Mouse (Mus musculus): ENCODE data around the gene Tspan32. TPM values are rescaled to one million over a fixed set of nuclear protein-coding genes. Genes with fewer than 3 reads are reported as not detected.

Gene Tspan32
- polyA plus RNA-seq, 1 experiment from 2014 or later = 4.6 TPM

DNA sequence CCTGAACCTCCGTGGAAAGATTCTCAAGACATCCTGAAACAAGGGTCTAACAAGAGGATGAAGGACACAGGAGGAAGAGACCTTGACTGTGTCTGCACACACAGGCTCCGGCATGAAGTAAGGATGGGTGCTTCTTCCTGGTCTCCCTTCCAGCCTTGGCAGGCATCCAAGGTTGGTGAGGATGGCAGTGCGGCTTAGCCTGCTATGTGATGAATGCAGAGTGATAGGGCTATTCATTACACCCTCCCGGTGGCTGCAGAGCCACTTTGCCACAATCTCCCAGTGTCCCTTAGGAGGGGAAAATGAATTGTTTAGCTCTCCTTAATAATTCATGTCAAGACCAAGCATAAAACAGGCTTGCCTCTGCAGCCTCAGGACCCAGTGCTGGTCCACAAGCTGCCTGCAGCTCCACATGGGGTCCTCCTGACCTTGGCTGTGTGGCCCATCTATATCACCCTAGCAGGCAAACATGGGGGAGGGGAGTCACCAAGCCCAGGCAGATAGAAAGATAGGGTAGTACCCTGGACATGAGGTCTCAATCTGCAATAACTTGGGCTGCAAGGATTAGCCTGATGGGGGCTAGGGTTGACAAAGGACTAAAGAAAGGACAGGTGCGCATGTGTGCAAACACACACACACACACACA is 7.5 kb downstream of the Tspan32 start:
- H3K4me2 ChIP-seq (ENCODE audit: low read depth) = no peak overlapping the region
- H3K27ac ChIP-seq (ENCODE audit: low read depth, low read length) = no peak overlapping the region
- 75% methylated on average over 5 of the region's 5 CpGs for WGBS
- H3K27me3 ChIP-seq (ENCODE audit: control insufficient read depth, insufficient read depth, low read length) = no peaks in the 10 kb centered on the region
- no peaks in the 10 kb centered on the region for H3K36me3 ChIP-seq (ENCODE audit: control insufficient read depth, insufficient read depth, low read length)
- H3K9ac ChIP-seq (ENCODE audit: low read length) = no peak overlapping the region
- no peak overlapping the region for H3K4me3 ChIP-seq (ENCODE audit: low read depth, low read length)
- DNase-seq (ENCODE audit: low spot score) (no peak), ATAC-seq (ENCODE audit: insufficient read depth, low FRiP score, low TSS enrichment) (no peak)
- 0 out of 2 replicates have a peak, but pooled peaks cover 5% of the 10 kb centered on the region for H3K4me1 ChIP-seq (ENCODE audit: control insufficient read depth, insufficient read depth, low read length)
- H3K9me3 ChIP-seq (ENCODE audit: control insufficient read depth, low read length) = no peaks in the 10 kb centered on the region

GRCm38 (mm10) chr7:143013420-143014178 is 8.8 kb downstream of the Tspan32 start:
- ATAC-seq (ENCODE audit: insufficient read depth, low FRiP score, low TSS enrichment) (no peak), DNase-seq (ENCODE audit: low spot score) (no peak)
- 76% methylated on average over 8 of the region's 8 CpGs for WGBS
- Histone ChIP-seq H3K4me2 (ENCODE audit: low read depth) (no peak overlapping the region), H3K36me3 (ENCODE audit: control insufficient read depth, insufficient read depth, low read length) (no peaks in the 10 kb centered on the region), H3K9me3 (ENCODE audit: control insufficient read depth, low read length) (no peaks in the 10 kb centered on the region), H3K9ac (ENCODE audit: low read length) (no peak overlapping the region), H3K4me3 (ENCODE audit: low read depth, low read length) (no peak overlapping the region), H3K4me1 (ENCODE audit: control insufficient read depth, insufficient read depth, low read length) (0 out of 2 replicates have a peak, but pooled peaks cover 5% of the 10 kb centered on the region), H3K27me3 (ENCODE audit: control insufficient read depth, insufficient read depth, low read length) (no peaks in the 10 kb centered on the region), H3K27ac (ENCODE audit: low read depth, low read length) (no peak overlapping the region)

GRCm38 (mm10) chr7:143014862-143015659 is 10.2 kb downstream of the Tspan32 start:
- H3K4me1 ChIP-seq (ENCODE audit: control insufficient read depth, insufficient read depth, low read length) = 0 out of 2 replicates have a peak, but pooled peaks cover 5% of the 10 kb centered on the region
- H3K9ac ChIP-seq (ENCODE audit: low read length) = no peak overlapping the region
- ATAC-seq (ENCODE audit: insufficient read depth, low FRiP score, low TSS enrichment) (no peak), DNase-seq (ENCODE audit: low spot score) (no peak)
- H3K27me3 ChIP-seq (ENCODE audit: control insufficient read depth, insufficient read depth, low read length) = no peaks in the 10 kb centered on the region
- H3K27ac ChIP-seq (ENCODE audit: low read depth, low read length) = no peak overlapping the region
- WGBS = 86% methylated on average over 7 of the region's 7 CpGs
- no peaks in the 10 kb centered on the region for H3K36me3 ChIP-seq (ENCODE audit: control insufficient read depth, insufficient read depth, low read length)
- H3K4me2 ChIP-seq (ENCODE audit: low read depth) = no peak overlapping the region
- no peak overlapping the region for H3K4me3 ChIP-seq (ENCODE audit: low read depth, low read length)
- no peaks in the 10 kb centered on the region for H3K9me3 ChIP-seq (ENCODE audit: control insufficient read depth, low read length)

DNA sequence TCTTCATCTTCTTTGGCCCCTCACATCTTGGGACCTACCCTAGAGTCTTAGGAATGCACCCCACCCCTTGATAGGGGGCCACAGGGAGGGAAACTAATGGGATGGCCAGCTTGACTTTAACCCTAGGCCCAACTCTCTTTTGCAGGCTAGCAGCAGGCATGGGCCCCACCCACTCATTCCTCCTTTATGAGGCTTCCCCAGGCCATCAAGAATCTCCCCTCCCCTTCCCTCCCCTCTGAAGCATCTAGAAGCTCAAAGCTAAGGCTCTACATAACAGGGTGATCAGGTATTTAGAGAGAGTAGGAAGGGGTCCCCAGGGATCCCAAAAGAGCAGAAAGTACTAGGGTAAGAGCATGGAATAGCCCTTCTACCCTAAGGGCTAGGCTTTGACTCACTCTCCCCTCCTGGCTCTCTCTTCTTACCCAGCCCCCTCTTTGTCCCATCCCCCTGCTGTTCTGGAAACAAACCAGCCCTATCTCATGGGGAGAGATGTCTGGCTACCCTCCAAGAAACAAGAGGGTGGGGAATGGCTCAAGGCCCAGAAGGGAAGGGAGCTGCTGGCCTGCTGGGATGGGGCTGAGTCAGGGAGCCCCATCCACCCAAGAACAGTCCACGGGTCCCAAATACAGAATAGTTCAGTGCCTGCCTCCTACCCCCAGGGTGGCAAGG is 11.0 kb downstream of the Tspan32 start:
- Histone ChIP-seq H3K36me3 (ENCODE audit: control insufficient read depth, insufficient read depth, low read length) (no peaks in the 10 kb centered on the region), H3K9me3 (ENCODE audit: control insufficient read depth, low read length) (no peaks in the 10 kb centered on the region), H3K27me3 (ENCODE audit: control insufficient read depth, insufficient read depth, low read length) (no peaks in the 10 kb centered on the region), H3K4me1 (ENCODE audit: control insufficient read depth, insufficient read depth, low read length) (0 out of 2 replicates have a peak, but pooled peaks cover 5% of the 10 kb centered on the region), H3K4me2 (ENCODE audit: low read depth) (no peak overlapping the region), H3K27ac (ENCODE audit: low read depth, low read length) (no peak overlapping the region), H3K9ac (ENCODE audit: low read length) (no peak overlapping the region), H3K4me3 (ENCODE audit: low read depth, low read length) (no peak overlapping the region)
- DNase-seq (ENCODE audit: low spot score) = no peak
- ATAC-seq (ENCODE audit: insufficient read depth, low FRiP score, low TSS enrichment) = no peak
- 24% methylated on average over 1 of the region's 1 CpGs for WGBS

GRCm38 (mm10) chr7:143016424-143017142 is 11.7 kb downstream of the Tspan32 start:
- no peak overlapping the region for H3K27ac ChIP-seq (ENCODE audit: low read depth, low read length)
- ATAC-seq (ENCODE audit: insufficient read depth, low FRiP score, low TSS enrichment) (no peak), DNase-seq (ENCODE audit: low spot score) (no peak)
- H3K9ac ChIP-seq (ENCODE audit: low read length) = no peak overlapping the region
- no peak overlapping the region for H3K4me2 ChIP-seq (ENCODE audit: low read depth)
- 56% methylated on average over 9 of the region's 9 CpGs for WGBS
- H3K4me3 ChIP-seq (ENCODE audit: low read depth, low read length) = no peak overlapping the region
- H3K27me3 ChIP-seq (ENCODE audit: control insufficient read depth, insufficient read depth, low read length) = no peaks in the 10 kb centered on the region
- H3K9me3 ChIP-seq (ENCODE audit: control insufficient read depth, low read length) = no peaks in the 10 kb centered on the region
- no peaks in the 10 kb centered on the region for H3K36me3 ChIP-seq (ENCODE audit: control insufficient read depth, insufficient read depth, low read length)
- 0 out of 2 replicates have a peak, but pooled peaks cover 5% of the 10 kb centered on the region for H3K4me1 ChIP-seq (ENCODE audit: control insufficient read depth, insufficient read depth, low read length)

DNA sequence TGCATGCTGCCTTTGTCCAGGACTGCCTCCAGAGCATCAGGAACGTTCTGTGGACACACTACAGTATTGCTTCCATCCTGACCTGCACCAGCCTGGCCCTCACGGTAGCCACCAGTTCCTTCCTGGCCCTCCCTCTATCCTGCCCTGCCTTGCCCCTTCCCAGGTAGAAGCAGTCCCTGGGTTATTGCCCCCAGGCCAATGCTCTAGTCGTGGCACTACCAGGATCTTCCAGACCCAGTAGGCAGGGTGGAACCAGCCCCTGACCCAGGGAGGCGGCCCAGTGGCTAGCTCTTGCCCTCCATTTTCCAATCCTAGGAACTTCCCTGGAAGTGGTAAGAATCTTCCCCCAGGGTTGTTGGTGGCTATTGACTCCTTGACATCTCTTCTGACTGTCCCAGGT is 12.3 kb downstream of the Tspan32 start:
- no peak for DNase-seq (ENCODE audit: low spot score)
- H3K36me3 ChIP-seq (ENCODE audit: control insufficient read depth, insufficient read depth, low read length) = no peaks in the 10 kb centered on the region
- no peak overlapping the region for H3K4me3 ChIP-seq (ENCODE audit: low read depth, low read length)
- H3K4me1 ChIP-seq (ENCODE audit: control insufficient read depth, insufficient read depth, low read length) = 0 out of 2 replicates have a peak, but pooled peaks cover 3% of the 10 kb centered on the region
- no peak overlapping the region for H3K9ac ChIP-seq (ENCODE audit: low read length)
- H3K27me3 ChIP-seq (ENCODE audit: control insufficient read depth, insufficient read depth, low read length) = no peaks in the 10 kb centered on the region
- no peak for ATAC-seq (ENCODE audit: insufficient read depth, low FRiP score, low TSS enrichment)
- no peak overlapping the region for H3K4me2 ChIP-seq (ENCODE audit: low read depth)
- no peaks in the 10 kb centered on the region for H3K9me3 ChIP-seq (ENCODE audit: control insufficient read depth, low read length)
- 77% methylated on average over 4 of the region's 4 CpGs for WGBS
- H3K27ac ChIP-seq (ENCODE audit: low read depth, low read length) = no peak overlapping the region

- Histone ChIP-seq H3K4me3 (ENCODE audit: low read depth, low read length) (no peak overlapping the region), H3K9me3 (ENCODE audit: control insufficient read depth, low read length) (no peaks in the 10 kb centered on the region), H3K9ac (ENCODE audit: low read length) (no peak overlapping the region), H3K4me1 (ENCODE audit: control insufficient read depth, insufficient read depth, low read length) (no peaks in the 10 kb centered on the region), H3K4me2 (ENCODE audit: low read depth) (no peak overlapping the region), H3K27me3 (ENCODE audit: control insufficient read depth, insufficient read depth, low read length) (no peaks in the 10 kb centered on the region), H3K27ac (ENCODE audit: low read depth, low read length) (no peak overlapping the region), H3K36me3 (ENCODE audit: control insufficient read depth, insufficient read depth, low read length) (no peaks in the 10 kb centered on the region)
- no peak for DNase-seq (ENCODE audit: low spot score)
- no peak for ATAC-seq (ENCODE audit: insufficient read depth, low FRiP score, low TSS enrichment)
These were observed 15.2 kb downstream of the Tspan32 start for GRCm38 (mm10) chr7:143020040-143020439.

DNA sequence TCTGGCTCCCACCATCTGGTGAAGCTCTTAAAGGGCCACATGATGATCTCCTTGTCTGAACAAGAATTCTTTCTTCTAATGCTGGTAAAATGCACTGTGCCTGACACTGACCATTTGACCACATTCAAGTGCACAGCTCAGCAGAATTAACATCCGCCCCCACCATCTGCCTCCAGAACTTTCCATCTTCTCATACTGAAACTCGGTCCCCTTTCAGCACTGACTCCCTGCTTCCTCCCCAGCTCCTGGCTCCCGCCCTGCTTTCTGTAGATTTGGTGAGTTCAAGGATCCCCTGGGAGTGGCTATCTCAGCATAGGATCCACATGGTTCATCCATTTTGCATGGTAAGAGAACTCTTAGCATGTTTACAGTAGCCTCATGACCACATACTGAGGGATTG is 15.9 kb downstream of the Tspan32 start:
- Histone ChIP-seq H3K9ac (ENCODE audit: low read length) (no peak overlapping the region), H3K9me3 (ENCODE audit: control insufficient read depth, low read length) (no peaks in the 10 kb centered on the region), H3K27me3 (ENCODE audit: control insufficient read depth, insufficient read depth, low read length) (no peaks in the 10 kb centered on the region), H3K4me2 (ENCODE audit: low read depth) (no peak overlapping the region), H3K36me3 (ENCODE audit: control insufficient read depth, insufficient read depth, low read length) (no peaks in the 10 kb centered on the region), H3K27ac (ENCODE audit: low read depth, low read length) (no peak overlapping the region), H3K4me1 (ENCODE audit: control insufficient read depth, insufficient read depth, low read length) (no peaks in the 10 kb centered on the region), H3K4me3 (ENCODE audit: low read depth, low read length) (no peak overlapping the region)
- WGBS = 80% methylated on average over 3 of the region's 3 CpGs
- ATAC-seq (ENCODE audit: insufficient read depth, low FRiP score, low TSS enrichment) = no peak
- DNase-seq (ENCODE audit: low spot score) = no peak
